Mouse (Mus musculus): Measurements from ENCODE around the gene Eif3i. TPM values are rescaled to one million over a fixed set of nuclear protein-coding genes. Genes with fewer than 3 reads are reported as not detected.

Eif3i gene
- polyA plus RNA-seq, 1 experiment from 2014 or later: 156 TPM

Small RNA genes lying within 50 kb of the gene (microRNA-seq; reads per million reads assigned to microRNA genes)
- gene Mir8119: not detected

Other genes starting within 250 kb of the Eif3i start
- gene Zbtb8a, start 222.5 kb downstream of the Eif3i start, polyA plus RNA-seq (2015; fragmentation: Nextera tagmentation; extraction: Ambion mirVana): 2.3 TPM in 2 replicates
- gene Zbtb8b, start 159.8 kb downstream of the Eif3i start, polyA plus RNA-seq (2015; fragmentation: Nextera tagmentation; extraction: Ambion mirVana): 0.79 and 1.2 TPM in 2 replicates
- 71.8 and 82.6 TPM in 2 replicates for gene Bsdc1, start 139.1 kb downstream of the Eif3i start, polyA plus RNA-seq (2015; fragmentation: Nextera tagmentation; extraction: Ambion mirVana)
- gene Tssk3, start 109.6 kb downstream of the Eif3i start, polyA plus RNA-seq (2015; fragmentation: Nextera tagmentation; extraction: Ambion mirVana): 0.09 and 0.12 TPM in 2 replicates
- gene Fam229a, start 109.5 kb downstream of the Eif3i start, polyA plus RNA-seq (2015; fragmentation: Nextera tagmentation; extraction: Ambion mirVana): 0.28 and 0.82 TPM in 2 replicates
- gene Marcksl1, start 87.1 kb downstream of the Eif3i start, polyA plus RNA-seq (2015; fragmentation: Nextera tagmentation; extraction: Ambion mirVana): 51.3 and 52.7 TPM in 2 replicates
- 98.9 and 100 TPM in 2 replicates for gene Hdac1, start 57.9 kb downstream of the Eif3i start, polyA plus RNA-seq (2015; fragmentation: Nextera tagmentation; extraction: Ambion mirVana)
- 2.4 and 3.3 TPM in 2 replicates for gene Lck, start 27.0 kb downstream of the Eif3i start, polyA plus RNA-seq (2015; fragmentation: Nextera tagmentation; extraction: Ambion mirVana)
- 6.7 and 7.2 TPM in 2 replicates for gene Fam167b, start 22.1 kb downstream of the Eif3i start, polyA plus RNA-seq (2015; fragmentation: Nextera tagmentation; extraction: Ambion mirVana)
- gene Tmem234, start within 50 bp of the Eif3i start, polyA plus RNA-seq (2015; fragmentation: Nextera tagmentation; extraction: Ambion mirVana): 113 and 115 TPM in 2 replicates
- 0.70 and 0.86 TPM in 2 replicates for gene Dcdc2b, start 13.6 kb upstream of the Eif3i start, polyA plus RNA-seq (2015; fragmentation: Nextera tagmentation; extraction: Ambion mirVana)
- 7.3 and 9.5 TPM in 2 replicates for gene Iqcc, start 18.5 kb upstream of the Eif3i start, polyA plus RNA-seq (2015; fragmentation: Nextera tagmentation; extraction: Ambion mirVana)
- gene Ccdc28b, start 23.3 kb upstream of the Eif3i start, polyA plus RNA-seq (2015; fragmentation: Nextera tagmentation; extraction: Ambion mirVana): 10.3 and 12.2 TPM in 2 replicates
- gene Txlna, start 40.4 kb upstream of the Eif3i start, polyA plus RNA-seq (2015; fragmentation: Nextera tagmentation; extraction: Ambion mirVana): 23.0 and 26.7 TPM in 2 replicates
- 6.0 and 6.8 TPM in 2 replicates for gene Kpna6, start 72.1 kb upstream of the Eif3i start, polyA plus RNA-seq (2015; fragmentation: Nextera tagmentation; extraction: Ambion mirVana)
- 2.5 and 3.5 TPM in 2 replicates for gene Tmem39b, start 96.2 kb upstream of the Eif3i start, polyA plus RNA-seq (2015; fragmentation: Nextera tagmentation; extraction: Ambion mirVana)
- 25.7 and 26.1 TPM in 2 replicates for gene Khdrbs1, start 141.7 kb upstream of the Eif3i start, polyA plus RNA-seq (2015; fragmentation: Nextera tagmentation; extraction: Ambion mirVana)
- gene Ptp4a2, start 210.6 kb upstream of the Eif3i start, polyA plus RNA-seq (2015; fragmentation: Nextera tagmentation; extraction: Ambion mirVana): 140 and 174 TPM in 2 replicates